Mouse (Mus musculus) small intestine, adult 2 months (tissue): ENCODE measurements around the gene Elane.

Experiments used
- CTCF ChIP-seq: fragments of 200-500 bp; IDR thresholded peaks from 2 replicates; pipeline ENCODE4 v1.5.1; 2012; ENCODE audit warnings: low read depth, mild to moderate bottlenecking, control low read depth, inconsistent platforms, low read length, moderate library complexity, mixed read lengths; ENCODE audit not compliant: insufficient replicate concordance, insufficient read length; ENCODE audit errors: extremely low read depth
- POLR2A ChIP-seq: fragments of 200-500 bp; IDR thresholded peaks from 2 replicates; pipeline ENCODE4 v1.6.1; 2012; ENCODE audit warnings: low read depth, mild to moderate bottlenecking, control low read depth, inconsistent platforms, low read length, moderate library complexity

DNA sequence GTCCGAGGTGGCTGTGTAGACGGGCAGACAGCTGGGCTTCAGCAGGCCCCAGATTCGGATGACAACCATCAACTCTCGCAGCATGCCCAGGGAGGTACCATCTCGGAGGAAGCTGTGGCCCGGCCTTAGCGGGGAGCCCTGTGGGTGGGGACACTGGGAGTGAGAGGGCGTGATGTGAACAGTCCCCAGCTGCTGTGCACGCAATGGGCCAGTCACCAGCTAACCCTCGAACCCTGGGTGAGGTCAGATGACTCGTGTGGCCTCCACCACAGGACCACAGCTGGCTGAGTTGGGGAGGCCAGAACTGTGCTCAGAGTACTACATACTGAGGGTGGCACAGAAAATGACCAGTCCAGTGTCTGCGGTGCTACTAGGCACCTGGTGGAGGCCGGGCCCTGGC, 10.8 kb downstream of the Elane start:
- no peak for TF ChIP-seq CTCF
- no peak for TF ChIP-seq POLR2A
